Mouse (Mus musculus) ES-Bruce4 (cell line): Measurements from ENCODE around the gene Aak1. TPM values are rescaled to one million over a fixed set of nuclear protein-coding genes. Genes with fewer than 3 reads are reported as not detected.

Source experiments
- H3K27ac ChIP-seq: 2 replicates; pipeline ENCODE4 v1.5.1; 2012; ENCODE audit warnings: low read length, inconsistent platforms; ENCODE audit not compliant: insufficient read depth
- H3K27me3 ChIP-seq: 2 replicates; pipeline ENCODE4 v1.6.1; 2012; ENCODE audit warnings: mild to moderate bottlenecking, low read length, inconsistent platforms; ENCODE audit not compliant: control insufficient read depth, poor library complexity, insufficient read depth, severe bottlenecking
- H3K36me3 ChIP-seq: 2 replicates; pipeline ENCODE4 v1.6.1; 2012; ENCODE audit warnings: inconsistent platforms, mild to moderate bottlenecking, low read length, moderate library complexity; ENCODE audit not compliant: control insufficient read depth, poor library complexity, insufficient read depth, severe bottlenecking
- H3K4me1 ChIP-seq: one replicate; pipeline ENCODE4 v1.8.1; 2011; ENCODE audit warnings: low read length; ENCODE audit not compliant: control insufficient read depth, insufficient read depth
- H3K4me3 ChIP-seq: 2 replicates; pipeline ENCODE4 v1.5.1; 2011; ENCODE audit warnings: low read depth, mild to moderate bottlenecking, low read length
- H3K9ac ChIP-seq: 2 replicates; pipeline ENCODE4 v1.6.1; 2012; ENCODE audit warnings: low read depth, mild to moderate bottlenecking, inconsistent platforms; ENCODE audit not compliant: poor library complexity, severe bottlenecking
- H3K9me3 ChIP-seq: replicated peaks from 2 replicates; pipeline ENCODE4 v1.6.1; 2012; ENCODE audit warnings: mild to moderate bottlenecking, low read length, inconsistent platforms; ENCODE audit not compliant: control insufficient read depth, poor library complexity, insufficient read depth, severe bottlenecking
- CTCF ChIP-seq: IDR thresholded peaks from one replicate; pipeline ENCODE4 v1.8.1; 2011; ENCODE audit warnings: low read depth, low read length
- EP300 ChIP-seq: IDR thresholded peaks from 2 replicates; pipeline ENCODE4 v1.6.1; 2011; ENCODE audit warnings: low read depth, low read length; ENCODE audit not compliant: insufficient read depth
- POLR2A ChIP-seq: IDR thresholded peaks from one replicate; pipeline ENCODE4 v1.8.1; 2011; ENCODE audit warnings: low read length; ENCODE audit not compliant: insufficient read depth
- polyA plus RNA-seq: library from polyadenylated mRNA; stranded (reverse); fragments of >200 nt; gene quantifications from 2 replicates; pipeline ENCODE4 v1.2.4, GENCODE M21; 2011; ENCODE audit warnings: low read depth; ENCODE audit not compliant: missing spikeins, insufficient read depth, insufficient read length

Aak1 gene
- polyA plus RNA-seq, 1 experiment, result 38.2 TPM

DNA sequence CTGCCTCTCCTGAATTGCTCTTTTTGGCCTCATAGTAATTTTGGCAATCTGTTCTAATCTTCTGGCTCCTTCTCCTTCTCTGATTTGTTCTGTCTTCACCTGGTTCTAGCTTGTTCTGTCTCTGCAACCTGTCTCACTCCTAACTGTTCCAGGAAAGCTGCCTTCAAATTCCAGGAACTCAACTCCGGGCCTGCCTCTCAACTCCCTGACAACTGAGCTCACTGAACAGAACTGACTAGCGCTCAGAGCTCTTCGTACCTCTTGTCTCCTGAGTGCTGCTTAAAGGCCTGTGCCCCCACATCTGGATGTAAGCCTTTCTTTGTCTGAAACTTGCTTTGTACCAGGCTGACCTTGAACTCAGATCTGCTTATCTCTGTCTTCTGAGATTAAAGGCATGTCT lies 183.1 kb downstream of the Aak1 start:
- TF ChIP-seq CTCF (no peak), POLR2A (no peak), EP300 (no peak)
- Histone ChIP-seq H3K27ac (no peak overlapping the region), H3K4me1 (no peaks in the 10 kb centered on the region), H3K4me3 (no peak overlapping the region), H3K27me3 (no peaks in the 10 kb centered on the region), H3K9me3 (no peaks in the 10 kb centered on the region), H3K36me3 (peaks cover 7% of the 10 kb centered on the region), H3K9ac (no peak overlapping the region)

DNA sequence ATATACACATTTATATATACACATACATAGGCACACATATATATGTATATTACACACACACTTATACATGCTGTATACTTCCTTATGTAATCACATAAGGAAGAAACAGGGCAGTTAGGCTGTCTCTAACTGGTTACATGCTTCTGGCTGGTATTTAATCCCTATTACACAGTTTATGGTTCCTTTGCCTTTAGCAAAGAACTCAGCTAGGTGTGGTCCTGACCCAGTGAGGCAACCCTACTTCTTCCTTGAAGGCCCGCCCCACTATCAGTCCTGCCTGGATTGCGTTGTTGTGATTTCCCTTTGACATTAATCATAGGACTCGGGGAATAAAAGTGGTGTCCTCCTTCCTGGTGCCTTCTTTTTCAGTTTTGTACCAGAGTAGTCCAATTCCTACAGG lies 185.1 kb downstream of the Aak1 start:
- Histone ChIP-seq H3K4me3 (no peak overlapping the region), H3K27me3 (no peaks in the 10 kb centered on the region), H3K9ac (no peak overlapping the region), H3K9me3 (no peaks in the 10 kb centered on the region), H3K4me1 (no peaks in the 10 kb centered on the region), H3K36me3 (no peaks in the 10 kb centered on the region; the same call in 1 of the 2 replicates), H3K27ac (no peak overlapping the region)
- TF ChIP-seq CTCF (no peak), POLR2A (no peak)

DNA sequence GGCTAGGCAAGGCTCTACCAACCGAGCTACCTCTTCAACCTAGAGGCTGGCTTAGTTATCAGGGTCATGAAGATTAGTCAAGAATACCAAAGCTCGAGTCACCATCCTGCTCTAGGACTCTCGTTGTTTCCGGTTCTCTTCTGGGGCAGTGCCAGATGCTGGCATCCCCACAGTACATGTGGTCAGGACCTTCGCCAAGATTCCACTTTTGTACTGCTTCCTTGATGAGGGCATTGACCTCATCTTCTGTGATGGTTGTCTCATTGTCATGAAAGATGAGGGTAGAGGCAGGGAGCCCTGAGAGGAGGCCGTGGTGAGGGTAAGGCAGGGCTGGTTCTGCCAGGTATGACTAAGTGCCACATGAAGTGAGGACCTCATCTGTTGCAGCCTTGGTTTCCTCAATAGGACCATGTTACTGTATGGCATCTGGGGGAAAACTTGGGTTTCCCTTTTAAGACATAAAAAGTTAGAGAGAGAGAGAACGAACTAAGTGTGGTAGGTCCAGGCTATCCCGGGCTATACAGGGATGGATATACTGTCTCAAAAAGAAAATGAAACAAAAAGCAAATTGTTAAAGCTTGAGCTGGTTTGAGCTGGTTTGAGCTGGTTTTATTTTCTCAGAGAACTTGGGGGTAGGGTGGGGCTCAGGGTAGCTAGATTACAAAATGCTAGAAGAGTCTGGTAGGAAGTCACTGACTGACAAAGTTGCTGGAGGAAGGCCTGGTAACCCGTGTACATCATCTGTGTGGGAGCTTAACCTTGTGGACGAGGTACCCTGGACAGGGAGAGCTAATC lies 188.7 kb downstream of the Aak1 start:
- Histone ChIP-seq H3K9ac (no peak overlapping the region), H3K4me3 (no peak overlapping the region), H3K36me3 (no peaks in the 10 kb centered on the region), H3K9me3 (no peaks in the 10 kb centered on the region), H3K4me1 (no peaks in the 10 kb centered on the region), H3K27ac (no peak overlapping the region), H3K27me3 (no peaks in the 10 kb centered on the region)
- TF ChIP-seq POLR2A (no peak), CTCF (no peak), EP300 (no peak)

GRCm38 (mm10) chr6:87039161-87039560 lies 189.8 kb downstream of the Aak1 start:
- Histone ChIP-seq H3K27me3 (no peaks in the 10 kb centered on the region), H3K27ac (no peak overlapping the region), H3K36me3 (no peaks in the 10 kb centered on the region), H3K4me1 (peaks cover 1% of the 10 kb centered on the region), H3K9me3 (no peaks in the 10 kb centered on the region), H3K4me3 (no peak overlapping the region), H3K9ac (no peak overlapping the region)
- TF ChIP-seq POLR2A (no peak), CTCF (no peak), EP300 (no peak)

- Histone ChIP-seq H3K36me3 (no peaks in the 10 kb centered on the region), H3K27me3 (no peaks in the 10 kb centered on the region), H3K4me1 (peaks cover 3% of the 10 kb centered on the region), H3K4me3 (no peak overlapping the region), H3K9ac (no peak overlapping the region), H3K9me3 (no peaks in the 10 kb centered on the region), H3K27ac (no peak overlapping the region)
- TF ChIP-seq EP300 (no peak), POLR2A (no peak)
These were observed 191.7 kb downstream of the Aak1 start for GRCm38 (mm10) chr6:87040971-87041370.

GRCm38 (mm10) chr6:87041431-87041830 lies 192.1 kb downstream of the Aak1 start:
- no peak overlapping the region for H3K9ac ChIP-seq
- no peak overlapping the region for H3K27ac ChIP-seq
- H3K9me3 ChIP-seq, result no peaks in the 10 kb centered on the region
- no peaks in the 10 kb centered on the region for H3K27me3 ChIP-seq
- H3K4me1 ChIP-seq, result peaks cover 3% of the 10 kb centered on the region
- H3K4me3 ChIP-seq, result no peak overlapping the region
- H3K36me3 ChIP-seq, result no peaks in the 10 kb centered on the region
- TF ChIP-seq POLR2A (no peak), CTCF (no peak), EP300 (no peak)
